Mouse (Mus musculus) right cerebral cortex, postnatal 10 days (tissue): ENCODE measurements at regions not wholly inside any gene's neighbourhood (a gene's known extent, or its start where the extent isn't known, plus 50 kb on each side); places are given as distances from the start of the nearest gene placed in this dataset.

Source experiments
- DNase-seq, 2 experiments: peaks; one replicate each; pipeline ENCODE4 v3.0.0; 2021; ENCODE audit warnings: low spot score in 2 of 2

GRCm38 (mm10) chr10:66932544-66932943, 163.4 kb upstream of the Jmjd1c start:
- DNase-seq: no peak

- DNase-seq: no peak
These were observed 162.2 kb upstream of the Jmjd1c start for GRCm38 (mm10) chr10:66933689-66934088.

- DNase-seq: no peak
These were observed 160.2 kb upstream of the Jmjd1c start for GRCm38 (mm10) chr10:66935731-66936130.

- peak in 1 of 2 experiments; percentile 36 for DNase-seq
These were observed 158.8 kb upstream of the Jmjd1c start for GRCm38 (mm10) chr10:66937116-66937515.

- no peak for DNase-seq
These were observed 155.6 kb upstream of the Jmjd1c start for GRCm38 (mm10) chr10:66940368-66940767.

- no peak for DNase-seq
These were observed 155.0 kb upstream of the Jmjd1c start for GRCm38 (mm10) chr10:66940922-66941321.

- DNase-seq: no peak
These were observed 154.0 kb upstream of the Jmjd1c start for GRCm38 (mm10) chr10:66941974-66942373.

- peak in 1 of 2 experiments; percentile 44 for DNase-seq
These were observed 152.1 kb upstream of the Jmjd1c start for GRCm38 (mm10) chr10:66943875-66944274.

- no peak for DNase-seq
These were observed 149.8 kb upstream of the Jmjd1c start for GRCm38 (mm10) chr10:66946161-66946560.

GRCm38 (mm10) chr10:66948329-66948728, 147.6 kb upstream of the Jmjd1c start:
- DNase-seq: no peak

GRCm38 (mm10) chr10:66950441-66950840, 145.5 kb upstream of the Jmjd1c start:
- no peak for DNase-seq

- no peak for DNase-seq
These were observed 144.6 kb upstream of the Jmjd1c start for GRCm38 (mm10) chr10:66951231-66951822.

GRCm38 (mm10) chr10:66951935-66952334, 144.0 kb upstream of the Jmjd1c start:
- DNase-seq: no peak

GRCm38 (mm10) chr10:66953248-66953975, 142.5 kb upstream of the Jmjd1c start:
- no peak for DNase-seq

- peak in 1 of 2 experiments; percentile 37 for DNase-seq
These were observed 141.9 kb upstream of the Jmjd1c start for GRCm38 (mm10) chr10:66953976-66954505.

- DNase-seq: no peak
These were observed 140.5 kb upstream of the Jmjd1c start for GRCm38 (mm10) chr10:66955430-66955829.

- DNase-seq: no peak
These were observed 139.3 kb upstream of the Jmjd1c start for GRCm38 (mm10) chr10:66956619-66957018.

GRCm38 (mm10) chr10:66957373-66957772, 138.6 kb upstream of the Jmjd1c start:
- DNase-seq: no peak
